Mouse (Mus musculus) hindbrain, embryonic 11.5 days (tissue): ENCODE measurements around the gene Ccdc149. TPM values are rescaled to one million over a fixed set of nuclear protein-coding genes. Genes with fewer than 3 reads are reported as not detected.
A peak's percentile ranks its signal among the peaks of the same experiment; 100 is the strongest.

ENCODE experiments used
- ATAC-seq: fragments of 200-750 bp; cut with Nextera tagmentation; 2 replicates; pipeline ENCODE4 v1.8.0; 2017; ENCODE audit warnings: mild to moderate bottlenecking, moderate TSS enrichment, moderate library complexity; ENCODE audit not compliant: low FRiP score
- DNase-seq: peaks from one replicate; pipeline ENCODE4 v3.0.0-alpha.2; 2015; ENCODE audit warnings: low spot score
- H3K27ac ChIP-seq: fragments of 300-500 bp; sonication (generic); 2 replicates; pipeline ENCODE4 v1.5.1; 2014; ENCODE audit warnings: mild to moderate bottlenecking, low read depth, low read length
- H3K27me3 ChIP-seq: fragments of 300-500 bp; sonication (generic); 2 replicates; pipeline ENCODE4 v1.6.1; 2014; ENCODE audit warnings: mild to moderate bottlenecking, low read length, moderate library complexity, mixed read lengths; ENCODE audit not compliant: control insufficient read depth, insufficient read depth
- H3K36me3 ChIP-seq: fragments of 300-500 bp; sonication (generic); 2 replicates; pipeline ENCODE4 v1.6.1; 2014; ENCODE audit warnings: mild to moderate bottlenecking, low read length, moderate library complexity, mixed read lengths; ENCODE audit not compliant: control insufficient read depth, insufficient read depth
- H3K4me1 ChIP-seq: fragments of 300-500 bp; sonication (generic); replicated peaks from 2 replicates; pipeline ENCODE4 v1.6.1; 2014; ENCODE audit warnings: low read length, mixed read lengths; ENCODE audit not compliant: control insufficient read depth, insufficient read depth
- H3K4me2 ChIP-seq: fragments of 300-500 bp; sonication (generic); replicated peaks from 2 replicates; pipeline ENCODE4 v1.6.1; 2014; ENCODE audit warnings: mild to moderate bottlenecking, low read depth, low read length
- H3K4me3 ChIP-seq: fragments of 300-500 bp; sonication (generic); 2 replicates; pipeline ENCODE4 v1.5.1; 2014; ENCODE audit warnings: low read depth, low read length
- H3K9ac ChIP-seq: fragments of 300-500 bp; sonication (generic); 2 replicates; pipeline ENCODE4 v1.6.1; 2014; ENCODE audit warnings: low read depth, low read length
- H3K9me3 ChIP-seq: fragments of 300-500 bp; sonication (generic); 2 replicates; pipeline ENCODE4 v1.6.1; 2016; ENCODE audit warnings: low read length; ENCODE audit not compliant: control insufficient read depth
- WGBS: fragments of 180-500 bp; shearing (Covaris S2); extraction: QIAGEN DNeasy Blood & Tissue Kit; methylation state at CpG from one replicate; pipeline ENCODE4 v1.1.7; 2014; 5-methylcytosine and 5-hydroxymethylcytosine counted together
- polyA plus RNA-seq: library from polyadenylated mRNA; unstranded; fragments of >200 nt; fragmentation: Nextera tagmentation; extraction: Ambion mirVana; gene quantifications from 2 replicates; pipeline ENCODE4 v1.2.1, GENCODE M21; 2014

Ccdc149 gene
- polyA plus RNA-seq, 1 experiment from 2014 or later, result 3.4 TPM

GRCm38 (mm10) chr5:52408668-52409315 lies 62.5 kb downstream of the Ccdc149 start:
- H3K4me3 ChIP-seq, result no peak overlapping the region
- WGBS, result 84% methylated on average over 7 of the region's 7 CpGs
- no peaks in the 10 kb centered on the region for H3K27me3 ChIP-seq
- no peak for DNase-seq
- H3K4me1 ChIP-seq, result no peaks in the 10 kb centered on the region
- H3K9ac ChIP-seq, result no peak overlapping the region
- H3K4me2 ChIP-seq, result no peak overlapping the region
- no peak for ATAC-seq
- no peak overlapping the region for H3K27ac ChIP-seq
- H3K36me3 ChIP-seq, result no peaks in the 10 kb centered on the region
- H3K9me3 ChIP-seq, result no peaks in the 10 kb centered on the region

DNA sequence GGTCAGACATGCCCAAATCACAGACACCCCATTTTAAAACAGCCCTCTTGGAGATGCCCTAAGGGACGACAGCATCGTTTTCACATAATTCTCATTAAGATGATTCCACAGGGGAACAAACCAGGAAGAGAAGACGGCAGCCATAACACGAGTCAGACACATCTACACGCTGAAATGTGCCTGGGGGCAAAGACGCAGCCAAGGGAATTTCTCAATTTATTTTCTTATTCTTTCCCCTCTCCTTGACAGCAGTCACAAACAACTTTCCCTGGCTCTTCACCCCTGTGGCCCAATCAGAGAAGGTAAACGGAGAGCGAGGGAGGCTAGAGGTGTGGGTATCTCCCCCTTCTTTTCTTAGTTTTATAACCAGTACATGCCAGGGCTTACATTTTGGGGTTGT lies 66.9 kb downstream of the Ccdc149 start:
- H3K9me3 ChIP-seq, result no peaks in the 10 kb centered on the region
- H3K36me3 ChIP-seq, result no peaks in the 10 kb centered on the region
- H3K4me2 ChIP-seq, result no peak overlapping the region
- ATAC-seq (no peak), DNase-seq (no peak)
- no peaks in the 10 kb centered on the region for H3K27me3 ChIP-seq
- no peak overlapping the region for H3K4me3 ChIP-seq
- H3K4me1 ChIP-seq, result no peaks in the 10 kb centered on the region
- H3K27ac ChIP-seq, result no peak overlapping the region
- H3K9ac ChIP-seq, result no peak overlapping the region
- WGBS, result 74% methylated on average over 8 of the region's 8 CpGs

- H3K27ac ChIP-seq, result no peak overlapping the region
- H3K4me2 ChIP-seq, result no peak overlapping the region
- H3K4me3 ChIP-seq, result no peak overlapping the region
- 91% methylated on average over 4 of the region's 4 CpGs for WGBS
- ATAC-seq (no peak), DNase-seq (no peak)
- no peaks in the 10 kb centered on the region for H3K9me3 ChIP-seq
- no peaks in the 10 kb centered on the region for H3K4me1 ChIP-seq
- H3K36me3 ChIP-seq, result no peaks in the 10 kb centered on the region
- H3K9ac ChIP-seq, result no peak overlapping the region
- H3K27me3 ChIP-seq, result no peaks in the 10 kb centered on the region
Measured at GRCm38 (mm10) chr5:52393756-52394155, 77.6 kb downstream of the Ccdc149 start.

- 79% methylated on average over 16 of the region's 16 CpGs for WGBS
- Histone ChIP-seq H3K36me3 (no peaks in the 10 kb centered on the region), H3K9ac (no peak overlapping the region), H3K4me1 (no peaks in the 10 kb centered on the region), H3K4me3 (no peak overlapping the region), H3K27ac (no peak overlapping the region), H3K27me3 (no peaks in the 10 kb centered on the region), H3K9me3 (no peaks in the 10 kb centered on the region), H3K4me2 (no peak overlapping the region)
- ATAC-seq, result no peak
- no peak for DNase-seq
Measured at GRCm38 (mm10) chr5:52391471-52391870, 79.8 kb downstream of the Ccdc149 start.

DNA sequence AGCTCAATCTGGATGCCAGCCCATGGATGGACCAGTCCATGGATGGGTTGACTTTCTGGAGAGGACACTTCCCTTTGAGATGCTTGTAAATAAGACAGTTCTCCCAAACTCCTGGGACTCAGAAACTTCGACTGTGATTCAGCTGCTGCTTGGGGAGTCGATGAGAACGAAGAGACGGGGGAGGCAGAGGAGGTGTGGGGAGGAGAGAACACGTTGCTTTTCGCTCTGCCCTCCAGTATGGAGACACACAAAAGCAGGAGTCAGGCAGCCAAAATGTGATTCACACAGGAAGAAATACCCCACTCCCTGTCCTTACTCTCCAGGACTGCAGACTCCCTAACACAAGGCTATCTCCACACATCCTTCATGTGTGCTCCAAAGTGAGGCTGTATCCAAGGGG lies 80.9 kb downstream of the Ccdc149 start:
- DNase-seq (no peak), ATAC-seq (no peak)
- no peak overlapping the region for H3K4me2 ChIP-seq
- 94% methylated on average over 6 of the region's 6 CpGs for WGBS
- no peak overlapping the region for H3K4me3 ChIP-seq
- H3K4me1 ChIP-seq, result no peaks in the 10 kb centered on the region
- H3K9ac ChIP-seq, result no peak overlapping the region
- no peaks in the 10 kb centered on the region for H3K9me3 ChIP-seq
- no peak overlapping the region for H3K27ac ChIP-seq
- H3K27me3 ChIP-seq, result no peaks in the 10 kb centered on the region
- no peaks in the 10 kb centered on the region for H3K36me3 ChIP-seq

GRCm38 (mm10) chr5:52388092-52388749 lies 83.1 kb downstream of the Ccdc149 start:
- no peaks in the 10 kb centered on the region for H3K9me3 ChIP-seq

DNA sequence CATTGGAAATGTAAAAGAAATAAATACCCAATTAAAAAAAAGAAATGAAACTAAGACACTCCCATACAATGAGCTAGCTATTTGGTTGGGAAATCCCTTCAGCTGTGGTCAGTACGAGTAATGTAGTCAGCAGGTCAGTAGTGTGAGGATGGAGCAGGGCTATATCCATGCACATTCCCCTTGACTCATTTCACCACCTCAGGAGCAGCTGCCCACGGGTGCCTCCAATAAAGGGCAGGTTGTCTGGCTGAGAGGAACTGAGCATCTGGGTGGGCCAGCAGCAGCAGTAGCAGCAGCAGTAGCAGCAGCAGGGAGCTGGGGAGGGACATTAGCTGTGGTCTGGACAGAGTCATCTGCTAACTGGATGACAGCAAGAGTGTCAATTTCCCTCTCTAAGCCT lies 85.3 kb downstream of the Ccdc149 start:
- no peaks in the 10 kb centered on the region for H3K4me1 ChIP-seq
- DNase-seq, result no peak
- 69% methylated on average over 2 of the region's 2 CpGs for WGBS

More at GRCm38 (mm10) chr5:52388092-52388749, 83.1 kb downstream of the Ccdc149 start:
- Histone ChIP-seq H3K36me3 (no peaks in the 10 kb centered on the region), H3K27me3 (no peaks in the 10 kb centered on the region), H3K4me2 (no peak overlapping the region), H3K4me1 (no peaks in the 10 kb centered on the region), H3K4me3 (no peak overlapping the region), H3K27ac (no peak overlapping the region), H3K9ac (no peak overlapping the region)
- 74% methylated on average over 7 of the region's 7 CpGs for WGBS
- ATAC-seq, result no peak
- DNase-seq, result no peak

DNA sequence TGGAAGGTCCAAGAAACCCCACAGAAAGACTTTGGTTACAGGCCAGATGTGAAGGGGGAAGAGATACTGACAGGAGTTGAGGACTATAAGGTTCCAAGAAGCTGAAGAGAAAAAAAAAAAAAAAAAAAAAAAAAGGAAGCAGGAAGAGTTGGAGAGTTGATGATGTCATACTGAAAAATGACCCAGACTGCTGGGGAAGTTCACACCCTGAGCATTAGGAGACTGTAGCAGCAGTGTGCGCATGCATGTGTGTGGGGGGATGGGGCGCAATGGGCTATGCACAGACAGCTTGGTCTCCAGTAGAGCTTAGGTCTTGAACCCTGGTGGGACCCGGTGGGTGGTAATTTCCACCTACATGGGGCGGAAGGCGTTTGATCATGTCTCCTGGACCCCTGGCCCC lies 87.6 kb downstream of the Ccdc149 start:
- no peak overlapping the region for H3K27ac ChIP-seq
- H3K9me3 ChIP-seq, result no peaks in the 10 kb centered on the region
- no peaks in the 10 kb centered on the region for H3K36me3 ChIP-seq
- no peak overlapping the region for H3K9ac ChIP-seq
- WGBS, result 83% methylated on average over 5 of the region's 5 CpGs
- H3K4me1 ChIP-seq, result no peaks in the 10 kb centered on the region
- H3K4me3 ChIP-seq, result no peak overlapping the region
- no peak overlapping the region for H3K4me2 ChIP-seq
- ATAC-seq (no peak), DNase-seq (no peak)
- H3K27me3 ChIP-seq, result no peaks in the 10 kb centered on the region

More for the DNA sequence above, 85.3 kb downstream of the Ccdc149 start:
- Histone ChIP-seq H3K4me3 (no peak overlapping the region), H3K27ac (no peak overlapping the region), H3K27me3 (no peaks in the 10 kb centered on the region), H3K9me3 (no peaks in the 10 kb centered on the region), H3K9ac (no peak overlapping the region), H3K36me3 (no peaks in the 10 kb centered on the region), H3K4me2 (no peak overlapping the region)
- no peak for ATAC-seq

DNA sequence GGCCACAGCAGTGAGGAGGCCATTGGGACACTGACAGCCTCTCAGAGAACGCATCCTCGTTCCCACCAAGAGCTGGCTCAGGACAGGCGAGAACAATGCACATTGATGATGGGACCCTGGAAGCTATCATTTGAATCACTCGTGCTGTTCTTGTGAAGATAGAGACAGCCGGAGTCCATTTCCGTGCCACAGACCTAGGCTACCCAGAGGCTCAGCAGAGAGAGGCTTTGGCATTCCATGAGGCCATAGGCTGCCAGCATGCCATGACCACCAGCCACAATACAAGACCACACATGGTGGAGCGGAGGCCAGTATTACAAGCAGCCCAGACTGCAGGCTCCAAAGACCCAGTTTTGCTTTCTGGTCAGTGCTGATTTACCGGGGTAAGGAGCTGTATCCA lies 88.5 kb downstream of the Ccdc149 start:
- Histone ChIP-seq H3K4me1 (no peaks in the 10 kb centered on the region), H3K27me3 (no peaks in the 10 kb centered on the region), H3K27ac (no peak overlapping the region), H3K4me3 (no peak overlapping the region), H3K36me3 (no peaks in the 10 kb centered on the region), H3K9me3 (no peaks in the 10 kb centered on the region), H3K9ac (no peak overlapping the region), H3K4me2 (no peak overlapping the region)
- 0 out of 2 replicates have a peak, but pooled peaks have one; percentile 17 for ATAC-seq
- DNase-seq, result no peak
- 52% methylated on average over 8 of the region's 8 CpGs for WGBS
